Mouse (Mus musculus) T-helper 1 cell (primary cell): ENCODE data around the gene Ccdc7a.

Experiments used
- in situ Hi-C: fragments of 300-600 bp; cut with MboI, MseI; formaldehyde crosslinking; loops from one replicate; pipeline ENCODE4 v1.15.1; 2025; ENCODE audit warnings: high pct_unique_total_duplicates

Ccdc7a gene

DNA sequence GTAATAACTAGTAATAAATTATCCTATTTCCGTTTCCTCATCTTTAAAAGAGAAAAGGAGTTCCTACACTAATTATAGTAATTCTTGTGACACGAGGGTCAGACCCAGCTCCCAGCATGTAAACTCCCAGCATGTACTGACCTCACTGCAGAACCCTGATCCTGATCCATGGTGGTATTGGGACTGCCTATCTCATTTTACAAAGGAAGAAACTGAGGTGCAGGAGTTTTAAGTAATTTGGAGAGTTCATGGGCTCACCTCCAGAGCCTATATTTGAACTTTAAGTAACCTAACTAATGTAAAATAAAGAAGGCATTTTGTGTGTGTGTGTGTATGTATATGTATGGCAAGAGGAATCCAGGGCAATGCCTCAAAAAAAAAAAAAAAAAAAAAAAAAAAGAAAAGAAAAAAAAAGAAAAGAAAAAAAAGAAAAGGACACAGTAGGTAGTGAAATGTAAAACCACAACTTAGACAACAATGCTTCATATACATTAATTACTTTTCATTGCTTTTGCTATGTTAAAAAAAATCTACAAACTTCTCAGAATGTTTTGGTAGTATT lies 378.8 kb downstream of the Ccdc7a start:
- in situ Hi-C loops: no loop called here

DNA sequence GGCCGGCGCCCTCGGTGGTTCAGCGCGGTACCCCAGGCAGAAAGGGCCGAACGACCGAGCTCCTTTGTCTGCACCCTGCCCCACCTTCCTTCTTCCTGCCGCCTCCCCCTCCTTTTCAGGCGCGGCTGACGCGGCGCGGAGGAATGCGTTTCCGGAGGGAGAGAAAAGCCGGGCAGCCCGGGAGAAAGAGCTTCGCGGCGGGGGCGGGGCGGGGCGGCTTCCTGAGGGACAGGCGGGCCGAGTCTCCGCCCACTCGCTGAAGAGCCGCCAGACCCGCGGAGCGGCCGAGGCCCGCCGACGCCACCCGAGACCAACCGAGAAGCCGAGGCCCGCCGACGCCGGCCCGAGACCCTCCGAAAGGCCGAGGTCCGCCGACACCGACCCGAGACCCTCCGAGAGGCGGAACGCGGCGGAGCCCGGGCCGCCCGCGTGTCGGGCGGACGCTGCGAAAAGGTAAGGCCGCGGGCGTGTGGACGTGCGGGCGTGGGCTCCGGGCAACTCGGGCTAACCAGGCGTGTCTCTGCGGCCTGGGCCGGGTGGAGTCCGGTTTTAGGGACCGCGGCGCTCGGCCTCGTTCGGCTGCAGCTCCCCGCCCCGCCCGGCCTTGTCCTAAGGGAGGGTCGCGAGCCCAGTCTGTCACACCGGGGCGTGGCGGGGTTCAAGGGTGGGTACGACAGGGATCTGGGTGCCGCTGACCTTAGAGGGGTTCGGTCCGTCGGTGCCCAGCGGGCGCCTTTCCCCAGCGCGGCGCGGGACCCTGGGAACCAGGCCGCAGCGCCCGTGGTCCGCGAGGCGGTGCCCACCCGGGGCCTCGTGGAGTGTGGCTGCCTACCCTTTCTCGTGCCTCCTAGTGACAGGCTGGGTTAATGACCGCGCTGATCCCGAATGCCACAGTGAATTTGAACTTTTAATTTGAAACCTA lies 379.5 kb downstream of the Ccdc7a start, which contains the start of gene Itgb1:
Gene Itgb1, plus strand, starts transcription at position 148 of the 922 bp plus-strand sequence.
- in situ Hi-C loops: no loop called here

DNA sequence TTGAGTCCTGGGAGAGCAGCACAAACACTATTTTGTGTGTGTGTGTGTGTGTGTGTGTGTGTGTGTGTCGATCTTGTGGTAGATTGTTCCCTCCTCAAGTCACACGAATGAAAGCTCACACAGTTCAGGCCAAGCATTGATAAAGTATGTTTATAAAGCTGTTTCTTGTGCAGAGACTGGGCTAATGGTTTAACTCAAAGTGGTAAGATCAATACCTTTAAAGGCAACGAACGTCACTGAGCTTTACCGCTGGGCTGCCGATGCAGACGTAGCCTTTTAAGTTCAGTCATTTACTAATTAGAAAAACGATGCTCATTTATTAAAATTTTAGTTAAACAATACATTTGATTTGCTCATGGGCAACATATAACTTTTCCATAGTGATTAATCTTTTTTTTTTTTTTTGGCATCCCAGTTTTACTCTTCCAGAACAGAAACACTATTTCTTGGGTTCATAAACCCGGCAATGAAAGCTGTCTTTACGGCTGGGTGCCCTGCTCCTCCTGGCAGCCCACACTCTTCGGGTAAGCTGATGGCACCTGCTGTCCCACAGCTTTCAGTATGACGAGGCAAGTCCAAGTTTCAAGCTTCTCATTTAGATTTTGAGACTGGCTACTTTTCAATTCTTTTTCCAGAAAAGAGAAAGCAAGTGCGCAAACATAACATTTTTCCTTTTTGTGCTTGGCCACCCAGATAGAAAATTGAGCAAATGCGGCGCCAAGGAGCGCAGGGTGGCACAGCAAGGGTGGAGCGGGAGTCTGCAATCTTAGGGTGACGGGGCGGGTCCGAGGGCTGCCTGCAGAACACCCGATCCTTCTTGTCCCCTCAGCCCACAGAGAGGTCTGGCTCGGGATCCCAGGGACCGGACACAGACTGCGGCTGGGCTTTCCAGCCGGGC lies 380.5 kb downstream of the Ccdc7a start:
- in situ Hi-C loops: no loop called here
